Mouse (Mus musculus): ENCODE results near the gene Crkl.

GRCm38 (mm10) chr16:17452373-17452715 is 557 bp downstream of the Crkl start:
- no peak for TF ChIP-seq GATA1 (IDR thresholded peaks at IDR 0.05; ENCODE audit: borderline replicate concordance, low read length)
- no peak for TF ChIP-seq FLI1 (IDR thresholded peaks at IDR 0.05; ENCODE audit: low read length)

All from megakaryocyte, embryonic 14.5 days (primary cell).